Mouse (Mus musculus): Measurements from ENCODE around the gene C330007P06Rik.

- TF ChIP-seq GATA1 (IDR thresholded peaks at IDR 0.05; ENCODE audit: low read length) (no peak), TAL1 (IDR thresholded peaks at IDR 0.05; ENCODE audit: low read length) (peak; percentile 10; the same call in 1 of the 3 replicates)
Observed at GRCm38 (mm10) chrX:36807360-36808317, 66.3 kb downstream of the C330007P06Rik start.
